Mouse (Mus musculus) ES-E14 (cell line): ENCODE data around the gene Ren1.

Source experiments
- CHD2 ChIP-seq: IDR thresholded peaks from 2 replicates; pipeline ENCODE4 v1.6.1; 2014; ENCODE audit warnings: mild to moderate bottlenecking, low read depth, low read length, inconsistent platforms
- HCFC1 ChIP-seq: IDR thresholded peaks from 2 replicates; pipeline ENCODE4 v1.6.1; 2012; ENCODE audit warnings: low read length, inconsistent platforms, borderline replicate concordance; ENCODE audit not compliant: insufficient read depth
- MAFK ChIP-seq: IDR thresholded peaks from 2 replicates; pipeline ENCODE4 v1.6.1; 2014; ENCODE audit warnings: mild to moderate bottlenecking, low read depth, low read length, inconsistent platforms; ENCODE audit not compliant: insufficient read depth
- ZC3H11A ChIP-seq: IDR thresholded peaks from 2 replicates; pipeline ENCODE4 v1.6.1; 2012; ENCODE audit warnings: low read depth, mild to moderate bottlenecking, inconsistent platforms, low read length, borderline replicate concordance
- ZNF384 ChIP-seq: IDR thresholded peaks from 2 replicates; pipeline ENCODE4 v1.6.1; 2012; ENCODE audit warnings: low read depth, low read length, inconsistent platforms

DNA sequence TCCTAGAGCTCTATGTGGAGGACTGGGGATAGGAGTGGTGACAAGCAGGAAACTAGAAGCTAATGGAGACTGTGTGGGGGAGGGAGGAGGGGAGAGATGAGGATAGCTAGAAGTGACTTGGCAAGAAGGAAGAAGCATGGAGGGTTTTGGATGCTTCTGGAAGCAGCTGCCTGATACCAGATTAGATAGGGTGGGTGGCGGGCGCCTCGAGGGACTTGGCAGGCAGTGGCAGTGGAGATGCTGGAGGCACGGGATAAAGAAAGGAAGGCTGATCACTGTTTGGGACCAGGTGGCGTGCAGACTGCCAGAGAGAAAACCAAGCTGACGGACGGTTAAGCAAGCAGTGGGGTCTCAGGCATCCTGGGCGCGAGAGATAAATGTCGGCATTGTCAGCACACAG is 38.4 kb upstream of the Ren1 start:
- TF ChIP-seq CHD2 (no peak), HCFC1 (no peak), ZNF384 (no peak), ZC3H11A (no peak), MAFK (no peak)
